Mouse (Mus musculus) intestine, postnatal 0 days (tissue): ENCODE measurements around the gene Capn9. TPM values are rescaled to one million over a fixed set of nuclear protein-coding genes. Genes with fewer than 3 reads are reported as not detected.
A peak's percentile ranks its signal among the peaks of the same experiment; 100 is the strongest.

Experiments used
- ATAC-seq: fragments of 200-750 bp; cut with Nextera tagmentation; 2 replicates; pipeline ENCODE4 v1.8.0; 2017; ENCODE audit warnings: mild to moderate bottlenecking, moderate TSS enrichment, moderate library complexity
- H3K27ac ChIP-seq: fragments of 300-500 bp; sonication (generic); 2 replicates; pipeline ENCODE4 v1.5.1; 2014; ENCODE audit warnings: mild to moderate bottlenecking, low read depth, low read length, moderate library complexity
- H3K27me3 ChIP-seq: fragments of 300-500 bp; sonication (generic); replicated peaks from 2 replicates; pipeline ENCODE4 v1.6.1; 2014; ENCODE audit warnings: low read length, mixed read lengths; ENCODE audit not compliant: control insufficient read depth, insufficient read depth
- H3K36me3 ChIP-seq: fragments of 300-500 bp; sonication (generic); 2 replicates; pipeline ENCODE4 v1.6.1; 2014; ENCODE audit warnings: mild to moderate bottlenecking, moderate library complexity; ENCODE audit not compliant: control insufficient read depth, insufficient read depth
- H3K4me1 ChIP-seq: fragments of 300-500 bp; sonication (generic); replicated peaks from 2 replicates; pipeline ENCODE4 v1.6.1; 2014; ENCODE audit warnings: antibody characterized with exemption, low read length, mixed read lengths; ENCODE audit not compliant: control insufficient read depth, insufficient read depth
- H3K4me2 ChIP-seq: fragments of 300-500 bp; sonication (generic); replicated peaks from 2 replicates; pipeline ENCODE4 v1.6.1; 2014; ENCODE audit warnings: low read depth, mild to moderate bottlenecking, moderate library complexity
- H3K4me3 ChIP-seq: fragments of 300-500 bp; sonication (generic); 2 replicates; pipeline ENCODE4 v1.5.1; 2014; ENCODE audit warnings: low read depth, low read length
- H3K9ac ChIP-seq: fragments of 300-500 bp; sonication (generic); 2 replicates; pipeline ENCODE4 v1.6.1; 2014; ENCODE audit warnings: mild to moderate bottlenecking, low read depth, low read length
- H3K9me3 ChIP-seq: fragments of 300-500 bp; sonication (generic); 2 replicates; pipeline ENCODE4 v1.6.1; 2016; ENCODE audit warnings: mixed run types; ENCODE audit not compliant: control insufficient read depth
- CTCF ChIP-seq: sonication (generic); IDR thresholded peaks from 2 replicates; pipeline ENCODE4 v1.5.1; 2016; ENCODE audit warnings: low read depth, mild to moderate bottlenecking, control low read depth, antibody characterized with exemption, moderate library complexity
- WGBS: fragments of 180-500 bp; shearing (Covaris S2); extraction: QIAGEN DNeasy Blood & Tissue Kit; methylation state at CpG from one replicate; pipeline ENCODE4 v1.1.7; 2014; 5-methylcytosine and 5-hydroxymethylcytosine counted together
- polyA plus RNA-seq: library from polyadenylated mRNA; unstranded; fragments of >200 nt; fragmentation: Nextera tagmentation; extraction: Ambion mirVana; gene quantifications from 2 replicates; pipeline ENCODE4 v1.2.1, GENCODE M21; 2015

Gene Capn9
- polyA plus RNA-seq, 1 experiment from 2014 or later, result 2.7 TPM

DNA sequence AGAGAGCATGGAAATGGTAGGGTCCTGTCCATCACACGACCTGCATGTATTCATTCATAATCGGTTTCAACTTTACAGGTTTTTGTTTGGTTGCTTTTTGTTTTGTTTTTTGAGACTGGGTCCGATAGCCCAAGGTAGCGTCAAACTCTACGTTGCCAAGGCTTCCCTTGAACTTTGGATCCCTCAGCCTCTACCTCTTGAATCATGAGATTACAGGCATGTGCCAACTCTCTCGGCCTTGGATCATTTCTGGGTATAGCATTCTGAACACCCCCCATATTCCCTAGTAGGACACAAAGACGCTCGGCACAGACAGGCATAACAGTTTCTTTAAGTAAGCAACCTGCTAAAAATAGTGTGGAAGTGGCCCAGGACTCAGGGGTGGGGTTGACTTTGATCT is 65.7 kb downstream of the Capn9 start:
- Histone ChIP-seq H3K9ac (no peak overlapping the region), H3K4me2 (no peak overlapping the region), H3K4me3 (no peak overlapping the region), H3K27me3 (no peaks in the 10 kb centered on the region), H3K27ac (no peak overlapping the region), H3K36me3 (peaks cover 36% of the 10 kb centered on the region; the same call in 1 of the 2 replicates), H3K9me3 (no peaks in the 10 kb centered on the region), H3K4me1 (0 out of 2 replicates have a peak, but pooled peaks cover 2% of the 10 kb centered on the region)
- TF ChIP-seq CTCF, result no peak
- WGBS, result 79% methylated on average over 8 of the region's 8 CpGs
- ATAC-seq, result no peak

DNA sequence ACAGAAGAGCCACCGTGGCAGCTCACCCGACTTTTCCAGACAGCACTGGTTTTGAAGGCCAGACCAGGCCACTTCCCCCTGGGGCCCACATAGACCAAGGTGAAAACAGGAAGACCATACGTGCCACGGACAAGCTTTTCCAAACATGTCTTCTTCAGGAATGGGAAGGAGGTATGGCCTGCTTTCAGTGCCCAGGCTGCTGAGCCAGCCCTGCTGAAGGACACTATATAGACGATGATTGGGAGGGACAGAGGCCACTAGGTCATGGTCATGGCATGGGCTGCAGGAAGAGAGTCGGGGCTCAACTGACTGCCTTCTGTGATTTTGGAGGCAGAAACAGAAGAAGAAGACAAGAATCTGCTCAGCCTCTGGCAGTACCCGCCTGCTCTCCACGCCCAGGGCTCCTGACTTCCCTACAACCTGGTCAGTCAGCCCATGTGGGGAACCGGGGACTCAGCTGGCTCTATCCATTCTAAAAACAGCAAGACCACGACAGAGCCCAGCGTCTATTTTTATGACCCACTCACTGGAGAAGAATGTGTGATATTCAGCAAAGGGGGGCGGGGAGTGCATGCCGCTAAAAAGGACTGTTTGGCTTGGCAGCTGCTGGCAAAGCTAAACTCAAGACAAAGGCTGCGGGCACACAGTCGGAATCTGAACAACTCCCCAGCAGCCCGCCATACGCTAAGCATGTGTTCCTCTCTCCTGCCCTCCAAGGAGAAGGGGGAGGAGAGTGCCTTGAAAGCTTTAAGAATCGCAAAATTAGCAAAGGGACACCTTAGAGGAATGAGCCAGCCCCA is 67.8 kb downstream of the Capn9 start:
- Histone ChIP-seq H3K4me3 (no peak overlapping the region), H3K27ac (peak overlapping the region; percentile 15; the same call in 1 of the 2 replicates), H3K36me3 (peaks cover 16% of the 10 kb centered on the region; the same call in 1 of the 2 replicates), H3K4me2 (no peak overlapping the region; the same call in 1 of the 2 replicates), H3K9ac (no peak overlapping the region), H3K27me3 (no peaks in the 10 kb centered on the region), H3K9me3 (no peaks in the 10 kb centered on the region), H3K4me1 (0 out of 2 replicates have a peak, but pooled peaks cover 2% of the 10 kb centered on the region)
- ATAC-seq, result no peak; the same call in 1 of the 2 replicates
- 44% methylated on average over 18 of the region's 18 CpGs for WGBS
- TF ChIP-seq CTCF, result no peak

DNA sequence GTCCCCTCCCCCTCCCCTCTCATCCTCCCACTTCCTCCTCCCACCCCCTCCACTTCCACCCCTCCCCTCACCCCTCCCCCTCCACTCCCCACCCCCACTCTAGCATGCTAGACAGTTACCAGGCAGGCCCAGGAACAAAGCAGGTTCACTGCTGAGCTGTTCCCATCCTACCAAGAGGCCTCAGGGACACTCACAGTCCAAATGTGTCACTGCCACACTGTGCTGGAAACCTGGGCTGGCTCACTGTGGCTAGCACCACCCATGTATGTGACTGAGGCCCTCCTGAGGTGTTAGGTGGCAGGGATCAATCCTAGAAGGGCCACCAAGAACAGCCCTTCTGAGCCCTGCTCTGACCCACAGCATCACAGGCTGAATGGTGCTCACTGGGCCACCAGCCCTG is 72.4 kb downstream of the Capn9 start:
- Histone ChIP-seq H3K4me2 (no peak overlapping the region), H3K36me3 (peaks cover 9% of the 10 kb centered on the region; the same call in 1 of the 2 replicates), H3K9me3 (no peaks in the 10 kb centered on the region), H3K27ac (no peak overlapping the region), H3K9ac (no peak overlapping the region), H3K4me3 (no peak overlapping the region), H3K4me1 (peaks cover 12% of the 10 kb centered on the region), H3K27me3 (no peaks in the 10 kb centered on the region)
- no peak for TF ChIP-seq CTCF
- ATAC-seq, result no peak

DNA sequence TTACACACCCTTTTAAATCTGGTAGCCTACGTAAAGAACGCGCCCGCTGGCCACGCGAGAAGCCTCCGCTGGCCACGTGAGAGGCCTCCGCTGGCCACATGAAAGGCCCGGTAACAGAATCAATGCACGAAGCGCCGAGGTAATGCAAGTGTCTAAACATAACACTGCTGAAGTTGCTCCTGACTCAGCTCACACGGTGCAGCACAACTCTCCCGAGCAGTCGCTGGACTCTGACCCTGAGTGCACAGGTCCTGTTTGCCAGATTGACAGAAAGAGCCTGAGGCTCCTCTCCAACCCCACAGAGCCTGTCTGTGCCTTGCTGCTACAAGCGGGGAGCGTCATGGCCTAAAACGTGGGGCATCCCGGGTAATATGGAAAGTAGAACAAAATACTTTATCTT is 75.9 kb downstream of the Capn9 start:
- Histone ChIP-seq H3K27ac (peak overlapping the region; percentile 50; the same call in 1 of the 2 replicates), H3K9ac (no peak overlapping the region), H3K4me2 (no peak overlapping the region), H3K36me3 (peaks cover 6% of the 10 kb centered on the region; the same call in 1 of the 2 replicates), H3K4me3 (no peak overlapping the region), H3K27me3 (no peaks in the 10 kb centered on the region), H3K9me3 (no peaks in the 10 kb centered on the region), H3K4me1 (peaks cover 19% of the 10 kb centered on the region)
- WGBS, result 50% methylated on average over 20 of the region's 20 CpGs
- ATAC-seq, result peak; percentile 84
- no peak for TF ChIP-seq CTCF

DNA sequence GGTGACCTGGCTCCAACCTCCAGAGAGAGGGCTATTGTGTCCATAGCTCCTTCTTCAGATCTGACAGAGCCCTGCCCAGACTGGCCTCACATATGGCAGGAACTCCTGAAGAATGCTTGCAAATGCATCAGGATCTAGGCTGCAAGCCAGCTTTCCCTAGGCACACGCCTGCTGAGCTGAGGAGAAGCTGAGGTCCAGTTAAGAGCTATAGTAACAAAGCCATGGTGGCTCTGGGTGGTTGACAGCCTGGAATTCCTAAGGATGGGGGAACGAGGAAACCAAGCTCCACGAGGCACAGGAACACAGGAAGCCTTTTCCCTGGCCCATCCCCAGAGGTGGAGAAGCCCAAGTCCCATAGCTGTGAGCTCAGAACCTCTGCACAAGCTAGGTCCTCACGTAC is 76.6 kb downstream of the Capn9 start:
- Histone ChIP-seq H3K4me1 (peaks cover 19% of the 10 kb centered on the region), H3K4me2 (no peak overlapping the region; the same call in 1 of the 2 replicates), H3K27ac (peak overlapping the region; percentile 50), H3K27me3 (no peaks in the 10 kb centered on the region), H3K36me3 (peaks cover 6% of the 10 kb centered on the region; the same call in 1 of the 2 replicates), H3K4me3 (no peak overlapping the region), H3K9ac (no peak overlapping the region), H3K9me3 (no peaks in the 10 kb centered on the region)
- no peak for TF ChIP-seq CTCF
- 21% methylated on average over 4 of the region's 4 CpGs for WGBS
- no peak for ATAC-seq

DNA sequence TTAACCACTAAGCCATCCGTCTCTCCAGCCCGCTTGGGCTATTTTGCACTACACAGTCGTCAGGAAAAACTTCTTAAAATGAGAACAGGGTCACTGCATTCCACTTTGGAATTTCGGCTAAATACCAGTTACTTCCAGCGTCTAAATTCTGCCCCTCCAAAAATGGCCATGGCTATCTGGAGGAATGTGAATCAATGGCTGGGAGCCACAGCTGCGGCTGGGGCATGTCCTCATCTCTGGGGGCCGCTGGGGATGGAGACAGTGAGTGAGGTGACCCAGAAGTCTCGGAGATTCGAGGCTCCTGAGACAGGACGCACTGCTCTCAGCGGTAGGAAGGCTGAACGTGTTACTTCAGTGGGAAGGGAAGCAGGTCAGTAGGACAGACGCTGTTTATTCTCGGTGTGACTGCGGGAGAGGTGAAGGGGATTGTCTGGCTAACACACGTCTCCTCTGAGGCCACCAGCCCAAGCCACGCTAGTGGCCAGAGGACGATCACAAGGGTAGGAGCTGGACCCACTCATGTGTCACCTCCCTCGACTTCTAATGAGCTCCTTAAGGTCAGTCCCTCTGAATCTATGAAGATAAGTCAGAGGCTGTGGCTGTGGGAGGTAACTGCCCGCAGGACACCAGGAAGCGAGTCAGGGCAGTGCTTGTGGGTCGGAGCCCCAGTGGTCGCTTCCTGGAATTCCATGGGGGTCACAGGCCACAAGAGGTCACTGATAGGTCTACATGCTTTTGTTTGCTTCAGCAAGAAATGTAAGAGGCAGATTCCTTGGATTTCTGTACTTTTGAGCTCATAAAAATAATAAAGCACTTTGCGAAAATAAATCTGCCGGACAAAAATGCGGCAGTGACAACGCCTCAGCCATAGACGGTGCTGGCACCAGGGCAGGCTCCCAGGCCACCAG is 77.9 kb downstream of the Capn9 start:
- Histone ChIP-seq H3K4me1 (peaks cover 28% of the 10 kb centered on the region), H3K36me3 (peaks cover 6% of the 10 kb centered on the region; the same call in 1 of the 2 replicates), H3K9ac (no peak overlapping the region), H3K27me3 (no peaks in the 10 kb centered on the region), H3K4me3 (no peak overlapping the region), H3K4me2 (no peak overlapping the region; the same call in 1 of the 2 replicates), H3K27ac (peak overlapping the region; percentile 58), H3K9me3 (no peaks in the 10 kb centered on the region)
- TF ChIP-seq CTCF, result no peak
- no peak; the same call in 1 of the 2 replicates for ATAC-seq
- WGBS, result 58% methylated on average over 28 of the region's 28 CpGs
